Mouse (Mus musculus) embryonic fibroblast, embryonic 13.5 days (primary cell): Measurements from ENCODE around the gene Tmem160.

Source experiments
- CTCF ChIP-seq: IDR thresholded peaks from 2 replicates; pipeline ENCODE4 v1.5.1; 2011; ENCODE audit warnings: mild to moderate bottlenecking, control low read depth, low read length, moderate library complexity, borderline replicate concordance; ENCODE audit not compliant: insufficient read depth
- POLR2A ChIP-seq: IDR thresholded peaks from 2 replicates; pipeline ENCODE4 v1.6.1; 2011; ENCODE audit warnings: low read depth, mild to moderate bottlenecking, control low read depth, low read length, moderate library complexity

GRCm38 (mm10) chr7:16473847-16474246 is 21.3 kb downstream of the Tmem160 start:
- TF ChIP-seq CTCF (no peak), POLR2A (no peak)
